Mouse (Mus musculus): Measurements from ENCODE around the gene Fcrlb. TPM values are rescaled to one million over a fixed set of nuclear protein-coding genes. Genes with fewer than 3 reads are reported as not detected.
A peak's percentile ranks its signal among the peaks of the same experiment; 100 is the strongest.

The Fcrlb gene
- polyA plus RNA-seq, 1 experiment from 2014 or later = 0.29 TPM

- Histone ChIP-seq H3K4me1 (ENCODE audit: control insufficient read depth, insufficient read depth, low read length) (0 out of 2 replicates have a peak, but pooled peaks cover 3% of the 10 kb centered on the region), H3K4me2 (ENCODE audit: low read depth) (peak overlapping the region; percentile 75), H3K27ac (ENCODE audit: low read depth, low read length) (no peak overlapping the region), H3K36me3 (ENCODE audit: control insufficient read depth, insufficient read depth, low read length) (no peaks in the 10 kb centered on the region), H3K27me3 (ENCODE audit: control insufficient read depth, insufficient read depth, low read length) (no peaks in the 10 kb centered on the region), H3K9me3 (ENCODE audit: control insufficient read depth, low read length) (no peaks in the 10 kb centered on the region), H3K9ac (ENCODE audit: low read length) (no peak overlapping the region), H3K4me3 (ENCODE audit: low read depth, low read length) (peak overlapping the region; percentile 86)
- DNase-seq (ENCODE audit: low spot score) (no peak), ATAC-seq (ENCODE audit: insufficient read depth, low FRiP score, low TSS enrichment) (peak; percentile 54; the same call in 1 of the 2 replicates)
- 19% methylated on average over 14 of the region's 14 CpGs for WGBS
Measured at GRCm38 (mm10) chr1:170868905-170869283, 43.8 kb downstream of the Fcrlb start.

- Histone ChIP-seq H3K36me3 (ENCODE audit: control insufficient read depth, insufficient read depth, low read length) (no peaks in the 10 kb centered on the region), H3K4me3 (ENCODE audit: low read depth, low read length) (peak overlapping the region; percentile 86), H3K9me3 (ENCODE audit: control insufficient read depth, low read length) (no peaks in the 10 kb centered on the region), H3K27ac (ENCODE audit: low read depth, low read length) (no peak overlapping the region), H3K9ac (ENCODE audit: low read length) (no peak overlapping the region), H3K4me2 (ENCODE audit: low read depth) (peak overlapping the region; percentile 75), H3K27me3 (ENCODE audit: control insufficient read depth, insufficient read depth, low read length) (no peaks in the 10 kb centered on the region), H3K4me1 (ENCODE audit: control insufficient read depth, insufficient read depth, low read length) (0 out of 2 replicates have a peak, but pooled peaks cover 3% of the 10 kb centered on the region)
- ATAC-seq (ENCODE audit: insufficient read depth, low FRiP score, low TSS enrichment) (peak; percentile 63), DNase-seq (ENCODE audit: low spot score) (peak; percentile 73)
- WGBS = under 1% methylated on average over 33 of the region's 33 CpGs
Measured at GRCm38 (mm10) chr1:170868107-170868904, 44.4 kb downstream of the Fcrlb start.

GRCm38 (mm10) chr1:170867691-170868105 lies 45.0 kb downstream of the Fcrlb start, which contains the start of gene Atf6:
Gene Atf6 (minus strand): TSS chr1:170867771.
- H3K36me3 ChIP-seq (ENCODE audit: control insufficient read depth, insufficient read depth, low read length) = no peaks in the 10 kb centered on the region
- under 1% methylated on average over 25 of the region's 25 CpGs for WGBS
- DNase-seq (ENCODE audit: low spot score) (peak; percentile 94), ATAC-seq (ENCODE audit: insufficient read depth, low FRiP score, low TSS enrichment) (peak; percentile 81)
- peak within 1 kb of the TSS; percentile 75 for H3K4me2 ChIP-seq (ENCODE audit: low read depth)
- H3K27me3 ChIP-seq (ENCODE audit: control insufficient read depth, insufficient read depth, low read length) = no peaks in the 10 kb centered on the region
- peak within 1 kb of the TSS; percentile 86 for H3K4me3 ChIP-seq (ENCODE audit: low read depth, low read length)
- H3K9me3 ChIP-seq (ENCODE audit: control insufficient read depth, low read length) = no peaks in the 10 kb centered on the region
- H3K27ac ChIP-seq (ENCODE audit: low read depth, low read length) = 0 out of 2 replicates have a peak within 1 kb of the TSS, but pooled peaks have one; percentile 14
- peak within 1 kb of the TSS; percentile 86 for H3K9ac ChIP-seq (ENCODE audit: low read length)
- 0 out of 2 replicates have a peak, but pooled peaks cover 3% of the 10 kb centered on the region for H3K4me1 ChIP-seq (ENCODE audit: control insufficient read depth, insufficient read depth, low read length)

GRCm38 (mm10) chr1:170866992-170867690 lies 45.6 kb downstream of the Fcrlb start:
- H3K4me1 ChIP-seq (ENCODE audit: control insufficient read depth, insufficient read depth, low read length) = 0 out of 2 replicates have a peak, but pooled peaks cover 3% of the 10 kb centered on the region
- 5% methylated on average over 30 of the region's 30 CpGs for WGBS
- DNase-seq (ENCODE audit: low spot score) (peak; percentile 31), ATAC-seq (ENCODE audit: insufficient read depth, low FRiP score, low TSS enrichment) (peak; percentile 60; the same call in 1 of the 2 replicates)
- H3K4me3 ChIP-seq (ENCODE audit: low read depth, low read length) = peak overlapping the region; percentile 86
- no peaks in the 10 kb centered on the region for H3K9me3 ChIP-seq (ENCODE audit: control insufficient read depth, low read length)
- H3K9ac ChIP-seq (ENCODE audit: low read length) = peak overlapping the region; percentile 86
- H3K36me3 ChIP-seq (ENCODE audit: control insufficient read depth, insufficient read depth, low read length) = no peaks in the 10 kb centered on the region
- H3K27ac ChIP-seq (ENCODE audit: low read depth, low read length) = 0 out of 2 replicates have a peak overlapping the region, but pooled peaks have one; percentile 14
- no peaks in the 10 kb centered on the region for H3K27me3 ChIP-seq (ENCODE audit: control insufficient read depth, insufficient read depth, low read length)
- H3K4me2 ChIP-seq (ENCODE audit: low read depth) = peak overlapping the region; percentile 75

DNA sequence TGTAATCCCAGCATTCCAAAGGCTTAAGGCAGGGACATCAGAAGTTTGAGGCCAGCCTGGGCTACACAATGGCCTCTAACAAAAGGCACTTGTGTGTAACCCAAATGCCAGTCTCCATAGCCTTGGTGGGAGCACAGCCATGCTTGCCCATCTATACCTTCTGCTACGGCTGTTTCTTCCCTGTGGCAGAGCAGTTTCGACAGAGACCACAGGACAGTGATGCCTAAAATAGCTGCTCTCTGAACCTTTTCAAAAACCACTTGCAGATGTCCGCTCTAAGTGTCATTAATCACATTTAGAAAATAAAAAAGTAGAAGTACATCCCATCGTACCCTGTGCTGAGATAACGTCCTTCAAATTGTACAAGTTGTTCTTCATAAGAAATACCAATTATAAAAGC lies 47.3 kb downstream of the Fcrlb start:
- Histone ChIP-seq H3K4me2 (ENCODE audit: low read depth) (no peak overlapping the region), H3K9ac (ENCODE audit: low read length) (no peak overlapping the region), H3K4me3 (ENCODE audit: low read depth, low read length) (no peak overlapping the region), H3K4me1 (ENCODE audit: control insufficient read depth, insufficient read depth, low read length) (0 out of 2 replicates have a peak, but pooled peaks cover 3% of the 10 kb centered on the region), H3K27ac (ENCODE audit: low read depth, low read length) (no peak overlapping the region), H3K36me3 (ENCODE audit: control insufficient read depth, insufficient read depth, low read length) (no peaks in the 10 kb centered on the region), H3K27me3 (ENCODE audit: control insufficient read depth, insufficient read depth, low read length) (no peaks in the 10 kb centered on the region), H3K9me3 (ENCODE audit: control insufficient read depth, low read length) (no peaks in the 10 kb centered on the region)
- DNase-seq (ENCODE audit: low spot score) = no peak
- no peak for ATAC-seq (ENCODE audit: insufficient read depth, low FRiP score, low TSS enrichment)
- WGBS = 86% methylated on average over 5 of the region's 5 CpGs

- ATAC-seq (ENCODE audit: insufficient read depth, low FRiP score, low TSS enrichment) = no peak
- Histone ChIP-seq H3K36me3 (ENCODE audit: control insufficient read depth, insufficient read depth, low read length) (no peaks in the 10 kb centered on the region), H3K4me1 (ENCODE audit: control insufficient read depth, insufficient read depth, low read length) (0 out of 2 replicates have a peak, but pooled peaks cover 3% of the 10 kb centered on the region), H3K27ac (ENCODE audit: low read depth, low read length) (no peak overlapping the region), H3K9ac (ENCODE audit: low read length) (no peak overlapping the region), H3K9me3 (ENCODE audit: control insufficient read depth, low read length) (no peaks in the 10 kb centered on the region), H3K27me3 (ENCODE audit: control insufficient read depth, insufficient read depth, low read length) (no peaks in the 10 kb centered on the region), H3K4me2 (ENCODE audit: low read depth) (no peak overlapping the region), H3K4me3 (ENCODE audit: low read depth, low read length) (no peak overlapping the region)
- 81% methylated on average over 3 of the region's 3 CpGs for WGBS
- DNase-seq (ENCODE audit: low spot score) = no peak
Measured at GRCm38 (mm10) chr1:170864754-170865153, 48.0 kb downstream of the Fcrlb start.

DNA sequence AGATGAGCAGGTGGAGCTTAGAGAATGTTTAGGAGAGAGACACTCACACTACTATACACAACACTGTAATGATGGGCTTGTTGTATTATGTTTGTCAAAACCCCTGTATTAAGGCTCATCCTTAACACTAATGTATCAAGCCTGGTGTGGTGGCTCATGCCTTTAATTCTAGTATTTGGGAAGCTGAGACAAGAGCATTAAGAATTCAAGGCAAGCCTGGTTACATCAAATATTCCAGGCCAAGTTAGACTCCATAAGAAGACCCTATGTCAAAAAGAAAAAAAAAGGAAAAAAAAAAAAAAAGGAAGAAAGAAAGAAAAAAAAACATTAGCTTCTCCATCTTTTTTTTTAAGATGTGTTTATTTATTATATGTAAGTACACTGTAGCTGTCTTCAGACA lies 48.5 kb downstream of the Fcrlb start:
- Histone ChIP-seq H3K4me3 (ENCODE audit: low read depth, low read length) (no peak overlapping the region), H3K36me3 (ENCODE audit: control insufficient read depth, insufficient read depth, low read length) (no peaks in the 10 kb centered on the region), H3K27me3 (ENCODE audit: control insufficient read depth, insufficient read depth, low read length) (no peaks in the 10 kb centered on the region), H3K9ac (ENCODE audit: low read length) (no peak overlapping the region), H3K9me3 (ENCODE audit: control insufficient read depth, low read length) (no peaks in the 10 kb centered on the region), H3K27ac (ENCODE audit: low read depth, low read length) (no peak overlapping the region), H3K4me1 (ENCODE audit: control insufficient read depth, insufficient read depth, low read length) (0 out of 2 replicates have a peak, but pooled peaks cover 3% of the 10 kb centered on the region), H3K4me2 (ENCODE audit: low read depth) (no peak overlapping the region)
- no peak for ATAC-seq (ENCODE audit: insufficient read depth, low FRiP score, low TSS enrichment)
- DNase-seq (ENCODE audit: low spot score) = no peak

DNA sequence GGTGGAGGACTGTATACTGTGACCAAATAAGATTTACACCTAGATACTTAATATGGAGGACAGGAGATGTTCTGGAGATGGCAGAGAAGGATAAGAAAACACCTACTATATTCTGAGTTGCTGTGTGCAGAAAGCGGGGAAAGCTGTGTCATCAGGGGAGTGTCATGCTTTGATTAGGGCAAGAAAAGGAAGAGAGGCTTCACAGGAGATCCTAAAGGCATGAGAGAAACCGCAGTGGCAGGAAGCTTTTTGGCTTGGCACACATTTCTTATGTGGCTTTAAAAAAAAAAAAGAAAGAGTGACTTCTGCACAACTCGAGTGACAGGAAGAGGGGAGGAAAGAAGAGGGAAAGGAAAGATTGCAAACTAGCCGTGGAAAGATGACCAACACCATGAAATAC lies 49.7 kb downstream of the Fcrlb start:
- no peaks in the 10 kb centered on the region for H3K9me3 ChIP-seq (ENCODE audit: control insufficient read depth, low read length)
- H3K27ac ChIP-seq (ENCODE audit: low read depth, low read length) = no peak overlapping the region
- DNase-seq (ENCODE audit: low spot score) (no peak), ATAC-seq (ENCODE audit: insufficient read depth, low FRiP score, low TSS enrichment) (no peak)
- no peak overlapping the region for H3K9ac ChIP-seq (ENCODE audit: low read length)
- WGBS = 73% methylated on average over 4 of the region's 4 CpGs
- no peak overlapping the region for H3K4me3 ChIP-seq (ENCODE audit: low read depth, low read length)
- no peaks in the 10 kb centered on the region for H3K27me3 ChIP-seq (ENCODE audit: control insufficient read depth, insufficient read depth, low read length)
- H3K4me1 ChIP-seq (ENCODE audit: control insufficient read depth, insufficient read depth, low read length) = 0 out of 2 replicates have a peak, but pooled peaks cover 3% of the 10 kb centered on the region
- H3K36me3 ChIP-seq (ENCODE audit: control insufficient read depth, insufficient read depth, low read length) = no peaks in the 10 kb centered on the region
- no peak overlapping the region for H3K4me2 ChIP-seq (ENCODE audit: low read depth)
